ENCODE assay signal across 8 mouse cellular contexts in genomic region chr17:56467456-56467884, GRCm38 (mm10). TPM values are rescaled to one million over a fixed set of nuclear protein-coding genes. Genes with fewer than 3 reads are reported as not detected.
A peak's percentile ranks its signal among the peaks of the same experiment; 100 is the strongest.
DNase-seq lines count a peak whose midpoint lies in the region; ATAC-seq and TF ChIP-seq lines count a peak whose summit lies in the region.

No protein-coding gene starts in this region.

- H3K9ac ChIP-seq in forebrain, embryonic 12.5 days = peak overlapping the region; percentile 49
- H3K9ac ChIP-seq in midbrain, embryonic 11.5 days (ENCODE audit: low read length) = peak overlapping the region; percentile 24; the same call in 1 of the 2 replicates

- 0 out of 2 replicates have a peak, but pooled peaks cover 3% of the 10 kb centered on the region for H3K36me3 ChIP-seq in E14TG2a.4 (ENCODE audit: insufficient read depth, low read length)
- H3K36me3 ChIP-seq in forebrain, embryonic 12.5 days (replicated peaks) = peaks cover 12% of the 10 kb centered on the region
- H3K36me3 ChIP-seq in midbrain, embryonic 11.5 days (ENCODE audit: control insufficient read depth, insufficient read depth, low read length) = no peaks in the 10 kb centered on the region; the same call in 1 of the 2 replicates

- peak; percentile 29 for DNase-seq in embryo, embryonic 10.5 days (ENCODE audit: low spot score)
- DNase-seq in embryo, embryonic 9.5 days (ENCODE audit: extremely low spot score) = no peak
- DNase-seq in kidney, postnatal 10 days = peak; percentile 84
- DNase-seq in midbrain, embryonic 11.5 days (ENCODE audit: low spot score, missing footprints) = no peak
- no peak for DNase-seq in spleen, postnatal 14 days (ENCODE audit: low spot score in 2 of 2)

- H3K4me2 ChIP-seq in forebrain, embryonic 12.5 days = peak overlapping the region; percentile 53
- no peak overlapping the region for H3K4me2 ChIP-seq in midbrain, embryonic 11.5 days

- H3K4me3 ChIP-seq in E14TG2a.4 (replicated peaks; ENCODE audit: low read length) = peak overlapping the region; percentile 13; the same call in 1 of the 2 replicates
- no peak overlapping the region for H3K4me3 ChIP-seq in forebrain, embryonic 12.5 days (replicated peaks)
- H3K4me3 ChIP-seq in midbrain, embryonic 11.5 days (ENCODE audit: low read depth, low read length) = no peak overlapping the region

- peaks cover 78% of the 10 kb centered on the region for H3K4me1 ChIP-seq in E14TG2a.4 (replicated peaks; ENCODE audit: low read depth, low read length)
- peaks cover 99% of the 10 kb centered on the region for H3K4me1 ChIP-seq in forebrain, embryonic 12.5 days
- H3K4me1 ChIP-seq in midbrain, embryonic 11.5 days (ENCODE audit: control insufficient read depth, insufficient read depth, low read length) = peaks cover 51% of the 10 kb centered on the region

- H3K27me3 ChIP-seq in E14TG2a.4 (ENCODE audit: insufficient read depth, low read length) = peaks cover 26% of the 10 kb centered on the region
- H3K27me3 ChIP-seq in forebrain, embryonic 12.5 days = peaks cover 8% of the 10 kb centered on the region; the same call in 1 of the 2 replicates
- peaks cover under 1% of the 10 kb centered on the region for H3K27me3 ChIP-seq in midbrain, embryonic 11.5 days (ENCODE audit: control insufficient read depth, insufficient read depth, low read length)

- WGBS in forebrain, embryonic 12.5 days = 17% methylated on average over 7 of the region's 7 CpGs
- 63% methylated on average over 7 of the region's 7 CpGs for WGBS in midbrain, embryonic 11.5 days

- peak overlapping the region; percentile 97 for H3K27ac ChIP-seq in forebrain, embryonic 12.5 days
- peak overlapping the region; percentile 55 for H3K27ac ChIP-seq in midbrain, embryonic 11.5 days (ENCODE audit: low read depth, low read length)

- no peak for TF ChIP-seq CTCF in E14TG2a.4 (conservative IDR thresholded peaks at IDR 0.05; ENCODE audit: low read length)

- H3K9me3 ChIP-seq in E14TG2a.4 (ENCODE audit: low read length) = no peaks in the 10 kb centered on the region
- H3K9me3 ChIP-seq in forebrain, embryonic 12.5 days = no peaks in the 10 kb centered on the region
- H3K9me3 ChIP-seq in midbrain, embryonic 11.5 days (ENCODE audit: control insufficient read depth, low read length) = no peaks in the 10 kb centered on the region

- peak; percentile 67 for ATAC-seq in forebrain, embryonic 12.5 days (ENCODE audit: low FRiP score)
- ATAC-seq in midbrain, embryonic 11.5 days (ENCODE audit: low FRiP score) = peak; percentile 31; the same call in 1 of the 2 replicates
- no peak for ATAC-seq in erythroblast, adult 5-6 weeks (replicated peaks; ENCODE audit: low FRiP score, poor library complexity, severe bottlenecking)

RNA-seq across cellular contexts. Expression of gene Ptprs, which starts 8.8 kb away (rescaled TPM):
- 330 and 331 TPM in 2 replicates for polyA plus RNA-seq in forebrain, embryonic 12.5 days (2016; fragmentation: Nextera tagmentation; extraction: Ambion mirVana)
- polyA plus RNA-seq in midbrain, embryonic 11.5 days (2014; fragmentation: Nextera tagmentation; extraction: Ambion mirVana) = 115 and 125 TPM in 2 replicates
- total RNA-seq in erythroblast, adult 5-6 weeks (2015; ENCODE audit: low replicate concordance) = 4.8 and 7.3 TPM in 2 replicates
- 2.0 and 8.1 TPM in 2 replicates for total RNA-seq in erythroblast, adult 5-6 weeks (2017; ENCODE audit: low replicate concordance)

RNA-seq across cellular contexts. Expression of gene Znrf4, which starts 44.8 kb away (rescaled TPM):
- polyA plus RNA-seq in forebrain, embryonic 12.5 days (2016; fragmentation: Nextera tagmentation; extraction: Ambion mirVana) = not detected in 2 replicates
- polyA plus RNA-seq in midbrain, embryonic 11.5 days (2014; fragmentation: Nextera tagmentation; extraction: Ambion mirVana) = not detected in 2 replicates
- not detected in 2 replicates for total RNA-seq in erythroblast, adult 5-6 weeks (2015; ENCODE audit: low replicate concordance)
- total RNA-seq in erythroblast, adult 5-6 weeks (2017; ENCODE audit: low replicate concordance) = not detected in 2 replicates

Comparison
In these comparisons a context has a peak if more than half of its experiments do, and no peak if none do; other contexts are left out.
1. DNase-seq: peak in embryo, embryonic 10.5 days (single experiment) and kidney, postnatal 10 days (single experiment); none in embryo, embryonic 9.5 days (single experiment), midbrain, embryonic 11.5 days (single experiment) and spleen, postnatal 14 days (0 of 2).